ENCODE assay signal across 8 mouse cellular contexts in genomic region chr14:76764390-76764796, GRCm38 (mm10).
DNase-seq lines count a peak whose midpoint lies in the region; ATAC-seq lines count a peak whose summit lies in the region.

No protein-coding gene starts in this region.

- H3K4me2 ChIP-seq in midbrain, embryonic 15.5 days, result no peak overlapping the region
- peak overlapping the region; percentile 27 for H3K4me2 ChIP-seq in heart, embryonic 15.5 days
- H3K4me2 ChIP-seq in midbrain, embryonic 14.5 days (ENCODE audit: low read length), result no peak overlapping the region

- H3K27me3 ChIP-seq in midbrain, embryonic 10.5 days (ENCODE audit: low read depth, poor library complexity, severe bottlenecking), result peaks cover 58% of the 10 kb centered on the region
- H3K27me3 ChIP-seq in midbrain, embryonic 15.5 days (replicated peaks), result no peaks in the 10 kb centered on the region
- no peaks in the 10 kb centered on the region for H3K27me3 ChIP-seq in heart, embryonic 15.5 days
- H3K27me3 ChIP-seq in limb, embryonic 10.5 days (ENCODE audit: low read depth, poor library complexity, severe bottlenecking), result no peaks in the 10 kb centered on the region
- H3K27me3 ChIP-seq in midbrain, embryonic 14.5 days (ENCODE audit: control insufficient read depth, insufficient read depth, low read length), result no peaks in the 10 kb centered on the region

- H3K9me3 ChIP-seq in midbrain, embryonic 10.5 days (replicated peaks), result no peaks in the 10 kb centered on the region
- no peaks in the 10 kb centered on the region for H3K9me3 ChIP-seq in midbrain, embryonic 15.5 days
- H3K9me3 ChIP-seq in heart, embryonic 15.5 days (replicated peaks), result no peaks in the 10 kb centered on the region
- no peaks in the 10 kb centered on the region for H3K9me3 ChIP-seq in limb, embryonic 10.5 days (replicated peaks)
- no peaks in the 10 kb centered on the region for H3K9me3 ChIP-seq in midbrain, embryonic 14.5 days (ENCODE audit: control insufficient read depth, low read length)

- ATAC-seq in midbrain, embryonic 15.5 days (replicated peaks), result no peak
- ATAC-seq in heart, embryonic 15.5 days (replicated peaks; ENCODE audit: insufficient number of reproducible peaks, insufficient read depth, low FRiP score, low read depth), result 0 out of 2 replicates have a peak, but pooled peaks have one; percentile 21
- no peak for ATAC-seq in midbrain, embryonic 14.5 days (ENCODE audit: low FRiP score, low TSS enrichment)

- peaks cover 39% of the 10 kb centered on the region for H3K4me1 ChIP-seq in midbrain, embryonic 10.5 days
- H3K4me1 ChIP-seq in midbrain, embryonic 15.5 days, result peaks cover 27% of the 10 kb centered on the region
- H3K4me1 ChIP-seq in heart, embryonic 15.5 days (replicated peaks), result peaks cover 39% of the 10 kb centered on the region
- H3K4me1 ChIP-seq in limb, embryonic 10.5 days, result peaks cover 39% of the 10 kb centered on the region
- peaks cover 5% of the 10 kb centered on the region; the same call in 1 of the 2 replicates for H3K4me1 ChIP-seq in midbrain, embryonic 14.5 days (ENCODE audit: control insufficient read depth, insufficient read depth, low read length)

- DNase-seq in midbrain, embryonic 10.5 days (ENCODE audit: low spot score), result peak; percentile 26
- peak; percentile 56 for DNase-seq in embryo, embryonic 10.5 days (ENCODE audit: low spot score)
- DNase-seq in limb, embryonic 10.5 days (ENCODE audit: low spot score), result no peak
- DNase-seq in midbrain, embryonic 14.5 days, result peak; percentile 39
- DNase-seq in yolk sac, embryonic 10.5 days (ENCODE audit: low spot score), result peak; percentile 38
- no peak for DNase-seq in cerebellum, postnatal 25 days

- peak overlapping the region; percentile 72 for H3K27ac ChIP-seq in midbrain, embryonic 10.5 days (replicated peaks)
- no peak overlapping the region for H3K27ac ChIP-seq in midbrain, embryonic 15.5 days
- H3K27ac ChIP-seq in heart, embryonic 15.5 days, result peak overlapping the region; percentile 68
- peak overlapping the region; percentile 84 for H3K27ac ChIP-seq in limb, embryonic 10.5 days
- no peak overlapping the region for H3K27ac ChIP-seq in midbrain, embryonic 14.5 days (replicated peaks; ENCODE audit: low read depth, low read length)

- no peak overlapping the region for H3K9ac ChIP-seq in midbrain, embryonic 15.5 days
- no peak overlapping the region for H3K9ac ChIP-seq in heart, embryonic 15.5 days
- no peak overlapping the region for H3K9ac ChIP-seq in midbrain, embryonic 14.5 days (replicated peaks; ENCODE audit: low read length)

- H3K36me3 ChIP-seq in midbrain, embryonic 10.5 days, result no peaks in the 10 kb centered on the region
- H3K36me3 ChIP-seq in midbrain, embryonic 15.5 days (replicated peaks), result no peaks in the 10 kb centered on the region
- H3K36me3 ChIP-seq in heart, embryonic 15.5 days, result no peaks in the 10 kb centered on the region
- H3K36me3 ChIP-seq in limb, embryonic 10.5 days, result no peaks in the 10 kb centered on the region
- no peaks in the 10 kb centered on the region for H3K36me3 ChIP-seq in midbrain, embryonic 14.5 days (ENCODE audit: control insufficient read depth, insufficient read depth, low read length)

- no peak overlapping the region for H3K4me3 ChIP-seq in midbrain, embryonic 10.5 days
- no peak overlapping the region for H3K4me3 ChIP-seq in midbrain, embryonic 15.5 days
- H3K4me3 ChIP-seq in heart, embryonic 15.5 days, result no peak overlapping the region
- H3K4me3 ChIP-seq in limb, embryonic 10.5 days, result 0 out of 2 replicates have a peak overlapping the region, but pooled peaks have one; percentile 2
- H3K4me3 ChIP-seq in midbrain, embryonic 14.5 days (replicated peaks; ENCODE audit: low read depth, low read length), result no peak overlapping the region

- WGBS in midbrain, embryonic 10.5 days, result 32% methylated on average over 7 of the region's 7 CpGs
- WGBS in midbrain, embryonic 15.5 days, result 17% methylated on average over 7 of the region's 7 CpGs
- WGBS in heart, embryonic 15.5 days, result 28% methylated on average over 7 of the region's 7 CpGs
- WGBS in limb, embryonic 10.5 days, result 19% methylated on average over 7 of the region's 7 CpGs
- WGBS in midbrain, embryonic 14.5 days, result 22% methylated on average over 7 of the region's 7 CpGs

Comparison
In these comparisons a context has a peak if more than half of its experiments do, and no peak if none do; other contexts are left out.
1. H3K27ac ChIP-seq: peak in midbrain, embryonic 10.5 days (single experiment), heart, embryonic 15.5 days (single experiment) and limb, embryonic 10.5 days (single experiment); none in midbrain, embryonic 15.5 days (single experiment) and midbrain, embryonic 14.5 days (single experiment).
2. DNase-seq: peak in midbrain, embryonic 10.5 days (single experiment), embryo, embryonic 10.5 days (single experiment), midbrain, embryonic 14.5 days (single experiment) and yolk sac, embryonic 10.5 days (single experiment); none in limb, embryonic 10.5 days (single experiment) and cerebellum, postnatal 25 days (0 of 2).